Mouse (Mus musculus): ENCODE measurements around the gene 2210017I01Rik. TPM values are rescaled to one million over a fixed set of nuclear protein-coding genes. Genes with fewer than 3 reads are reported as not detected.

The 2210017I01Rik gene
- polyA plus RNA-seq, 1 experiment from 2014 or later, result not detected

GRCm38 (mm10) chr3:92600456-92600855 is 6.8 kb downstream of the 2210017I01Rik start:
- Histone ChIP-seq H3K27me3 (replicated peaks; ENCODE audit: control insufficient read depth, insufficient read depth, low read length) (no peaks in the 10 kb centered on the region), H3K4me2 (no peak overlapping the region), H3K27ac (ENCODE audit: low read depth, low read length) (no peak overlapping the region), H3K36me3 (ENCODE audit: control insufficient read depth, insufficient read depth, low read length) (no peaks in the 10 kb centered on the region), H3K4me3 (ENCODE audit: low read depth, low read length) (no peak overlapping the region), H3K9ac (ENCODE audit: low read depth, low read length) (no peak overlapping the region), H3K9me3 (ENCODE audit: control insufficient read depth, low read length) (no peaks in the 10 kb centered on the region), H3K4me1 (replicated peaks; ENCODE audit: control insufficient read depth, insufficient read depth, low read length) (no peaks in the 10 kb centered on the region)
- DNase-seq (ENCODE audit: low spot score), result no peak
- ATAC-seq (replicated peaks; ENCODE audit: low FRiP score), result no peak
- 50% methylated on average over 1 of the region's 1 CpGs for WGBS

- Histone ChIP-seq H3K9ac (ENCODE audit: low read depth, low read length) (no peak overlapping the region), H3K4me3 (ENCODE audit: low read depth, low read length) (no peak overlapping the region), H3K27me3 (replicated peaks; ENCODE audit: control insufficient read depth, insufficient read depth, low read length) (no peaks in the 10 kb centered on the region), H3K27ac (ENCODE audit: low read depth, low read length) (no peak overlapping the region), H3K9me3 (ENCODE audit: control insufficient read depth, low read length) (no peaks in the 10 kb centered on the region), H3K4me2 (no peak overlapping the region), H3K4me1 (replicated peaks; ENCODE audit: control insufficient read depth, insufficient read depth, low read length) (no peaks in the 10 kb centered on the region), H3K36me3 (ENCODE audit: control insufficient read depth, insufficient read depth, low read length) (no peaks in the 10 kb centered on the region)
- ATAC-seq (replicated peaks; ENCODE audit: low FRiP score), result no peak
- DNase-seq (ENCODE audit: low spot score), result no peak
These were observed 7.3 kb downstream of the 2210017I01Rik start for GRCm38 (mm10) chr3:92599973-92600372.

GRCm38 (mm10) chr3:92598429-92598828 is 8.9 kb downstream of the 2210017I01Rik start:
- Histone ChIP-seq H3K4me1 (replicated peaks; ENCODE audit: control insufficient read depth, insufficient read depth, low read length) (no peaks in the 10 kb centered on the region), H3K4me3 (ENCODE audit: low read depth, low read length) (no peak overlapping the region), H3K36me3 (ENCODE audit: control insufficient read depth, insufficient read depth, low read length) (no peaks in the 10 kb centered on the region), H3K4me2 (no peak overlapping the region), H3K27ac (ENCODE audit: low read depth, low read length) (no peak overlapping the region), H3K9me3 (ENCODE audit: control insufficient read depth, low read length) (no peaks in the 10 kb centered on the region), H3K27me3 (replicated peaks; ENCODE audit: control insufficient read depth, insufficient read depth, low read length) (no peaks in the 10 kb centered on the region), H3K9ac (ENCODE audit: low read depth, low read length) (no peak overlapping the region)
- 85% methylated on average over 2 of the region's 2 CpGs for WGBS
- no peak for ATAC-seq (replicated peaks; ENCODE audit: low FRiP score)
- no peak for DNase-seq (ENCODE audit: low spot score)

GRCm38 (mm10) chr3:92588858-92589257 is 18.4 kb downstream of the 2210017I01Rik start, which contains the start of gene Smcp:
Gene Smcp (minus strand): TSS chr3:92588997.
- H3K27ac ChIP-seq (ENCODE audit: low read depth, low read length), result no peak within 1 kb of the TSS
- no peak for ATAC-seq (replicated peaks; ENCODE audit: low FRiP score)
- no peak within 1 kb of the TSS for H3K4me3 ChIP-seq (ENCODE audit: low read depth, low read length)
- H3K4me1 ChIP-seq (replicated peaks; ENCODE audit: control insufficient read depth, insufficient read depth, low read length), result no peaks in the 10 kb centered on the region
- no peak within 1 kb of the TSS for H3K9ac ChIP-seq (ENCODE audit: low read depth, low read length)
- no peaks in the 10 kb centered on the region for H3K9me3 ChIP-seq (ENCODE audit: control insufficient read depth, low read length)
- H3K36me3 ChIP-seq (ENCODE audit: control insufficient read depth, insufficient read depth, low read length), result no peaks in the 10 kb centered on the region
- H3K27me3 ChIP-seq (replicated peaks; ENCODE audit: control insufficient read depth, insufficient read depth, low read length), result no peaks in the 10 kb centered on the region
- no peak for DNase-seq (ENCODE audit: low spot score)
- no peak within 1 kb of the TSS for H3K4me2 ChIP-seq
- 75% methylated on average over 1 of the region's 1 CpGs for WGBS

GRCm38 (mm10) chr3:92587190-92587589 is 20.1 kb downstream of the 2210017I01Rik start:
- no peaks in the 10 kb centered on the region for H3K36me3 ChIP-seq (ENCODE audit: control insufficient read depth, insufficient read depth, low read length)
- H3K4me3 ChIP-seq (ENCODE audit: low read depth, low read length), result no peak overlapping the region
- WGBS, result 82% methylated on average over 3 of the region's 3 CpGs
- H3K27me3 ChIP-seq (replicated peaks; ENCODE audit: control insufficient read depth, insufficient read depth, low read length), result no peaks in the 10 kb centered on the region
- ATAC-seq (replicated peaks; ENCODE audit: low FRiP score), result no peak
- H3K27ac ChIP-seq (ENCODE audit: low read depth, low read length), result no peak overlapping the region
- H3K4me1 ChIP-seq (replicated peaks; ENCODE audit: control insufficient read depth, insufficient read depth, low read length), result no peaks in the 10 kb centered on the region
- no peak overlapping the region for H3K4me2 ChIP-seq
- no peak overlapping the region for H3K9ac ChIP-seq (ENCODE audit: low read depth, low read length)
- no peak for DNase-seq (ENCODE audit: low spot score)
- no peaks in the 10 kb centered on the region for H3K9me3 ChIP-seq (ENCODE audit: control insufficient read depth, low read length)

GRCm38 (mm10) chr3:92585055-92585454 is 22.2 kb downstream of the 2210017I01Rik start:
- no peaks in the 10 kb centered on the region for H3K9me3 ChIP-seq (ENCODE audit: control insufficient read depth, low read length)
- H3K36me3 ChIP-seq (ENCODE audit: control insufficient read depth, insufficient read depth, low read length), result no peaks in the 10 kb centered on the region
- 71% methylated on average over 1 of the region's 1 CpGs for WGBS
- no peak overlapping the region for H3K9ac ChIP-seq (ENCODE audit: low read depth, low read length)
- no peaks in the 10 kb centered on the region for H3K4me1 ChIP-seq (replicated peaks; ENCODE audit: control insufficient read depth, insufficient read depth, low read length)
- H3K27ac ChIP-seq (ENCODE audit: low read depth, low read length), result no peak overlapping the region
- DNase-seq (ENCODE audit: low spot score), result no peak
- ATAC-seq (replicated peaks; ENCODE audit: low FRiP score), result no peak
- H3K4me3 ChIP-seq (ENCODE audit: low read depth, low read length), result no peak overlapping the region
- no peaks in the 10 kb centered on the region for H3K27me3 ChIP-seq (replicated peaks; ENCODE audit: control insufficient read depth, insufficient read depth, low read length)
- H3K4me2 ChIP-seq, result no peak overlapping the region

- H3K4me3 ChIP-seq (ENCODE audit: low read depth, low read length), result no peak overlapping the region
- no peaks in the 10 kb centered on the region for H3K36me3 ChIP-seq (ENCODE audit: control insufficient read depth, insufficient read depth, low read length)
- DNase-seq (ENCODE audit: low spot score), result no peak
- no peaks in the 10 kb centered on the region for H3K27me3 ChIP-seq (replicated peaks; ENCODE audit: control insufficient read depth, insufficient read depth, low read length)
- ATAC-seq (replicated peaks; ENCODE audit: low FRiP score), result no peak
- H3K4me1 ChIP-seq (replicated peaks; ENCODE audit: control insufficient read depth, insufficient read depth, low read length), result no peaks in the 10 kb centered on the region
- H3K9me3 ChIP-seq (ENCODE audit: control insufficient read depth, low read length), result no peaks in the 10 kb centered on the region
- no peak overlapping the region for H3K27ac ChIP-seq (ENCODE audit: low read depth, low read length)
- WGBS, result 71% methylated on average over 3 of the region's 3 CpGs
- no peak overlapping the region for H3K4me2 ChIP-seq
- no peak overlapping the region for H3K9ac ChIP-seq (ENCODE audit: low read depth, low read length)
These were observed 24.0 kb downstream of the 2210017I01Rik start for GRCm38 (mm10) chr3:92583164-92583826.

- no peaks in the 10 kb centered on the region for H3K4me1 ChIP-seq (replicated peaks; ENCODE audit: control insufficient read depth, insufficient read depth, low read length)
- DNase-seq (ENCODE audit: low spot score) (no peak), ATAC-seq (replicated peaks; ENCODE audit: low FRiP score) (no peak)
- H3K27me3 ChIP-seq (replicated peaks; ENCODE audit: control insufficient read depth, insufficient read depth, low read length), result no peaks in the 10 kb centered on the region
- H3K4me2 ChIP-seq, result no peak overlapping the region
- 78% methylated on average over 1 of the region's 1 CpGs for WGBS
- H3K9me3 ChIP-seq (ENCODE audit: control insufficient read depth, low read length), result no peaks in the 10 kb centered on the region
- H3K9ac ChIP-seq (ENCODE audit: low read depth, low read length), result no peak overlapping the region
- H3K27ac ChIP-seq (ENCODE audit: low read depth, low read length), result no peak overlapping the region
- no peak overlapping the region for H3K4me3 ChIP-seq (ENCODE audit: low read depth, low read length)
- no peaks in the 10 kb centered on the region for H3K36me3 ChIP-seq (ENCODE audit: control insufficient read depth, insufficient read depth, low read length)
These were observed 27.8 kb downstream of the 2210017I01Rik start for GRCm38 (mm10) chr3:92579508-92579907.

GRCm38 (mm10) chr3:92578652-92579413 is 28.5 kb downstream of the 2210017I01Rik start:
- H3K9ac ChIP-seq (ENCODE audit: low read depth, low read length), result no peak overlapping the region
- no peaks in the 10 kb centered on the region for H3K4me1 ChIP-seq (replicated peaks; ENCODE audit: control insufficient read depth, insufficient read depth, low read length)
- H3K9me3 ChIP-seq (ENCODE audit: control insufficient read depth, low read length), result no peaks in the 10 kb centered on the region
- H3K4me3 ChIP-seq (ENCODE audit: low read depth, low read length), result no peak overlapping the region
- H3K27ac ChIP-seq (ENCODE audit: low read depth, low read length), result no peak overlapping the region
- H3K4me2 ChIP-seq, result no peak overlapping the region
- DNase-seq (ENCODE audit: low spot score), result no peak
- H3K27me3 ChIP-seq (replicated peaks; ENCODE audit: control insufficient read depth, insufficient read depth, low read length), result no peaks in the 10 kb centered on the region
- no peak for ATAC-seq (replicated peaks; ENCODE audit: low FRiP score)
- no peaks in the 10 kb centered on the region for H3K36me3 ChIP-seq (ENCODE audit: control insufficient read depth, insufficient read depth, low read length)
- WGBS, result 51% methylated on average over 4 of the region's 4 CpGs

All from liver, embryonic 11.5 days (tissue).